Mouse (Mus musculus) right cerebral cortex, postnatal 10 days (tissue): ENCODE measurements around the gene Fam120a.

Experiments used
- DNase-seq, 2 experiments: peaks; one replicate each; pipeline ENCODE4 v3.0.0; 2021; ENCODE audit warnings: low spot score in 2 of 2

Gene Fam120a

GRCm38 (mm10) chr13:48965559-48966525, 2.0 kb downstream of the Fam120a start:
- DNase-seq, result peak; percentile 80 to 89

- no peak for DNase-seq
Measured at GRCm38 (mm10) chr13:48964850-48965249, 3.0 kb downstream of the Fam120a start.

GRCm38 (mm10) chr13:48963111-48963510, 4.7 kb downstream of the Fam120a start:
- DNase-seq, result no peak

- DNase-seq, result no peak
Measured at GRCm38 (mm10) chr13:48962519-48962918, 5.3 kb downstream of the Fam120a start.

GRCm38 (mm10) chr13:48958608-48959007, 9.2 kb downstream of the Fam120a start:
- no peak for DNase-seq

GRCm38 (mm10) chr13:48954825-48955224, 13.0 kb downstream of the Fam120a start:
- DNase-seq, result no peak

- DNase-seq, result no peak
Measured at GRCm38 (mm10) chr13:48950600-48951241, 17.1 kb downstream of the Fam120a start.

- peak in 1 of 2 experiments; percentile 27 for DNase-seq
Measured at GRCm38 (mm10) chr13:48948951-48949350, 18.9 kb downstream of the Fam120a start.

GRCm38 (mm10) chr13:48944571-48944970, 23.2 kb downstream of the Fam120a start:
- DNase-seq, result no peak

- DNase-seq, result no peak
Measured at GRCm38 (mm10) chr13:48942471-48942870, 25.3 kb downstream of the Fam120a start.

GRCm38 (mm10) chr13:48941773-48942172, 26.0 kb downstream of the Fam120a start:
- DNase-seq, result no peak

- DNase-seq, result no peak
Measured at GRCm38 (mm10) chr13:48934597-48934996, 33.2 kb downstream of the Fam120a start.

GRCm38 (mm10) chr13:48932692-48933091, 35.1 kb downstream of the Fam120a start:
- no peak for DNase-seq

- no peak for DNase-seq
Measured at GRCm38 (mm10) chr13:48931687-48932086, 36.1 kb downstream of the Fam120a start.

GRCm38 (mm10) chr13:48931232-48931631, 36.6 kb downstream of the Fam120a start:
- no peak for DNase-seq

- DNase-seq, result no peak
Measured at GRCm38 (mm10) chr13:48929535-48930110, 38.2 kb downstream of the Fam120a start.

GRCm38 (mm10) chr13:48927609-48928008, 40.2 kb downstream of the Fam120a start:
- no peak for DNase-seq

- DNase-seq, result no peak
Measured at GRCm38 (mm10) chr13:48922712-48923111, 45.1 kb downstream of the Fam120a start.

GRCm38 (mm10) chr13:48921256-48921655, 46.6 kb downstream of the Fam120a start:
- no peak for DNase-seq

- no peak for DNase-seq
Measured at GRCm38 (mm10) chr13:48919756-48920415, 47.9 kb downstream of the Fam120a start.

GRCm38 (mm10) chr13:48917113-48917599, 50.7 kb downstream of the Fam120a start:
- DNase-seq, result no peak

- DNase-seq, result no peak
Measured at GRCm38 (mm10) chr13:48913680-48914079, 54.1 kb downstream of the Fam120a start.
